Mouse (Mus musculus) G1E (cell line): ENCODE data around the gene Cox14. TPM values are rescaled to one million over a fixed set of nuclear protein-coding genes. Genes with fewer than 3 reads are reported as not detected.

Source experiments
- ATAC-seq: 2 replicates; pipeline ENCODE4 v1.8.0; 2016; ENCODE audit warnings: mild to moderate bottlenecking; ENCODE audit not compliant: insufficient number of reproducible peaks, poor library complexity, low FRiP score, severe bottlenecking; ENCODE audit errors: extremely low read depth
- DNase-seq: peaks from one replicate; pipeline ENCODE4 v3.0.0; 2012; ENCODE audit warnings: low spot score
- H3K27me3 ChIP-seq: 2 replicates; pipeline ENCODE4 v1.6.1; 2012; ENCODE audit warnings: mild to moderate bottlenecking, low read length, inconsistent platforms; ENCODE audit not compliant: insufficient read depth
- H3K36me3 ChIP-seq: replicated peaks from 2 replicates; pipeline ENCODE3; 2012; ENCODE audit warnings: mild to moderate bottlenecking, inconsistent platforms
- H3K4me1 ChIP-seq: 2 replicates; pipeline ENCODE4 v1.6.1; 2012; ENCODE audit warnings: low read depth, low read length, inconsistent platforms, mixed read lengths; ENCODE audit not compliant: insufficient read depth
- H3K4me3 ChIP-seq: 2 replicates; pipeline ENCODE4 v1.5.1; 2012; ENCODE audit warnings: low read depth, mild to moderate bottlenecking, inconsistent platforms, low read length, moderate library complexity, mixed read lengths
- H3K9me3 ChIP-seq: replicated peaks from 2 replicates; pipeline ENCODE4 v1.6.1; 2012; ENCODE audit warnings: inconsistent platforms
- CTCF ChIP-seq: IDR thresholded peaks from 2 replicates; pipeline ENCODE4 v1.5.1; 2012; ENCODE audit warnings: low read depth, low read length, inconsistent platforms, mixed read lengths
- GATA1 ChIP-seq: IDR thresholded peaks from 2 replicates; pipeline ENCODE4 v1.6.1; 2012; ENCODE audit warnings: borderline replicate concordance, low read length, inconsistent platforms, mixed read lengths
- GATA2 ChIP-seq: IDR thresholded peaks from 2 replicates; pipeline ENCODE4 v1.6.1; 2012; ENCODE audit warnings: low read depth, low read length, inconsistent platforms, borderline replicate concordance
- POLR2AphosphoS5 ChIP-seq: IDR thresholded peaks from 2 replicates; pipeline ENCODE4 v1.6.1; 2012; ENCODE audit warnings: low read depth, low read length, inconsistent platforms; ENCODE audit not compliant: insufficient replicate concordance
- TAL1 ChIP-seq: conservative IDR thresholded peaks from 2 replicates; pipeline ENCODE4 v1.6.1; 2012; ENCODE audit warnings: low read depth, low read length, inconsistent platforms, mixed read lengths
- polyA plus RNA-seq: library from polyadenylated mRNA; stranded (reverse); fragments of >175 nt; gene quantifications from 2 replicates; pipeline ENCODE4 v1.2.3, GENCODE M21; 2012
- total RNA-seq, 2 experiments: library from RNA; stranded (forward) in 1 of 2; stranded (reverse) in 1 of 2; fragments of 200-1000 nt in 1 of 2; fragments of >200 nt in 1 of 2; fragmentation: Nextera tagmentation in 1 of 2; gene quantifications; 2 replicates each; pipeline ENCODE4 v1.2.3; 2014 to 2017

Cox14 gene
- total and polyA plus RNA-seq, 3 experiments: 44.1 to 115 (median 46.1) TPM

DNA sequence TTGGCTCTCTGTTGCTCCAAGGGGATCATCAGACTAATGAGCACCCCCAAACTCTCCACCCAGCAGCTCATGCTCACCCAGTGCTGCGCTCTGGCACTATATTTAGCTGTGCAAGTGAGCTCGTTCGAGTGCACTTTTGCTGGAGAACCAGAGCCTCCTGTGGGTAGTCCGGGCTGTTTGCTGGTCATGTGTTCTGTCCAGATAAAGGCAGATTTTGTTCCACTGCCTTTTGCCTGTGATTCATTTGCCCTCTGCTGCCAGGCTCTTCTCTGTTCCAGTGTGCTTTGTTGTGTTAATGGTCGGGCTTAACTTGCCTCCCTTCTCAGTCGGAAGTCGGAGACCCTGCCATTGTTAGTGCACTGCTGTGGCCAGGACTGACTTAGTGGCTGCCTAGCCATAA is 20.5 kb upstream of the Cox14 start:
- Histone ChIP-seq H3K27me3 (no peaks in the 10 kb centered on the region), H3K36me3 (peaks cover 62% of the 10 kb centered on the region), H3K4me1 (peaks cover 31% of the 10 kb centered on the region), H3K9me3 (peaks cover 6% of the 10 kb centered on the region; the same call in 1 of the 2 replicates), H3K4me3 (no peak overlapping the region)
- ATAC-seq: no peak
- TF ChIP-seq POLR2AphosphoS5: no peak
- no peak for TF ChIP-seq GATA1
- no peak for TF ChIP-seq CTCF
- TF ChIP-seq GATA2: no peak
- DNase-seq: no peak

DNA sequence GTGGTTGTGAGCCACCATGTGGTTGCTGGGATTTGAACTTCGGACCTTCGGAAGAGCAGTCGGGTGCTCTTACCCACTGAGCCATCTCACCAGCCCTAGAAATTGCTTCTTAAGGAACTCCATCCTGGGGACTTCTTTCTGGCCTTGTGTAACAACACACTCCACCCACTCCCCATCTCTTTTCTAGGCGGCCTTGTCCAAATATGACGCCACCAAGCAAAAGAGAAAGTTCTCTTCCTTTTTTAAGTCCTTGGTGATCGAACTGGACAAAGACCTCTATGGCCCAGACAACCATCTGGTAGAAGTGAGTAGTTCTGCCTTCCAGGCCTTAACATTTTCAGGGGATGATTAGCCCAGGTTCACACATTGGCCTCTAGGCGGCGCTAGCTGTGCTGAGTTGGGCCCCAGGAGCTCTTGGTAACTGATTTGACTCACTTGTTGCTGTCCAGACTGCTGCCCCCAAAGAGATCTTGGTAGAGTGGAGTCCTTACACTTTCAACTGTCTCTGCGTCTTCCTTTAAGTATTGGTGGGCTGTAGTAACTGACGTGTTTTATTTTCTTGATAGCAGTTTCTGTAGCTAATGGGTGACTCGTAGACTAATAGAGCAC is 19.9 kb upstream of the Cox14 start, which contains the start of gene Gm17349:
TSS of gene Gm17349 (minus strand) at position 51 of the 609 bp plus-strand sequence.
- H3K27me3 ChIP-seq: no peaks in the 10 kb centered on the region
- DNase-seq: no peak
- TF ChIP-seq POLR2AphosphoS5 (no peak), CTCF (no peak), GATA1 (no peak), TAL1 (no peak), GATA2 (no peak)
- H3K9me3 ChIP-seq: peaks cover 6% of the 10 kb centered on the region; the same call in 1 of the 2 replicates
- no peak for ATAC-seq
- H3K36me3 ChIP-seq: peaks cover 68% of the 10 kb centered on the region
- H3K4me1 ChIP-seq: peaks cover 25% of the 10 kb centered on the region
- no peak within 1 kb of the TSS for H3K4me3 ChIP-seq

DNA sequence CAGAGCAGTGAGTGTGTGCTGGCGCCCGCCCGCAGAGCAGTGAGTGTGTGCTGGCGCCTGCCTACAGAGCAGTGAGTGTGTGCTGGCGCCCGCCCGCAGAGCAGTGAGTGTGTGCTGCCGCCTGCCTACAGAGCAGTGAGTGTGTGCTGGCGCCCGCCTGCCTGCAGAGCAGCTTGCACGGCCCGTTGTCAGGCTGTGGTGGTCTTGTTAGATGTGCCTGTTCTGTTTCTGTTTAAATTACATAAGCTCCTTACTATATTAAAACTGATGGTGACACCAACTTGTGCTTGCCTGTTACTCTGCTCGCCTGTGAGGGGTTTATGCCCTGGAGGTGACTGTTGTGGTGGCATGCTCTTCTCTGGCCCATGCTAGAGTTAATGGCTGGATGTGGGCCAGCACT is 17.2 kb upstream of the Cox14 start:
- H3K27me3 ChIP-seq: no peaks in the 10 kb centered on the region
- no peak overlapping the region for H3K4me3 ChIP-seq
- peaks cover 91% of the 10 kb centered on the region for H3K36me3 ChIP-seq
- DNase-seq: no peak
- H3K9me3 ChIP-seq: peaks cover 6% of the 10 kb centered on the region; the same call in 1 of the 2 replicates
- peaks cover 4% of the 10 kb centered on the region for H3K4me1 ChIP-seq
- TF ChIP-seq CTCF: no peak
- no peak for TF ChIP-seq TAL1
- no peak for TF ChIP-seq GATA2
- no peak for TF ChIP-seq GATA1
- no peak for TF ChIP-seq POLR2AphosphoS5
- ATAC-seq: no peak

DNA sequence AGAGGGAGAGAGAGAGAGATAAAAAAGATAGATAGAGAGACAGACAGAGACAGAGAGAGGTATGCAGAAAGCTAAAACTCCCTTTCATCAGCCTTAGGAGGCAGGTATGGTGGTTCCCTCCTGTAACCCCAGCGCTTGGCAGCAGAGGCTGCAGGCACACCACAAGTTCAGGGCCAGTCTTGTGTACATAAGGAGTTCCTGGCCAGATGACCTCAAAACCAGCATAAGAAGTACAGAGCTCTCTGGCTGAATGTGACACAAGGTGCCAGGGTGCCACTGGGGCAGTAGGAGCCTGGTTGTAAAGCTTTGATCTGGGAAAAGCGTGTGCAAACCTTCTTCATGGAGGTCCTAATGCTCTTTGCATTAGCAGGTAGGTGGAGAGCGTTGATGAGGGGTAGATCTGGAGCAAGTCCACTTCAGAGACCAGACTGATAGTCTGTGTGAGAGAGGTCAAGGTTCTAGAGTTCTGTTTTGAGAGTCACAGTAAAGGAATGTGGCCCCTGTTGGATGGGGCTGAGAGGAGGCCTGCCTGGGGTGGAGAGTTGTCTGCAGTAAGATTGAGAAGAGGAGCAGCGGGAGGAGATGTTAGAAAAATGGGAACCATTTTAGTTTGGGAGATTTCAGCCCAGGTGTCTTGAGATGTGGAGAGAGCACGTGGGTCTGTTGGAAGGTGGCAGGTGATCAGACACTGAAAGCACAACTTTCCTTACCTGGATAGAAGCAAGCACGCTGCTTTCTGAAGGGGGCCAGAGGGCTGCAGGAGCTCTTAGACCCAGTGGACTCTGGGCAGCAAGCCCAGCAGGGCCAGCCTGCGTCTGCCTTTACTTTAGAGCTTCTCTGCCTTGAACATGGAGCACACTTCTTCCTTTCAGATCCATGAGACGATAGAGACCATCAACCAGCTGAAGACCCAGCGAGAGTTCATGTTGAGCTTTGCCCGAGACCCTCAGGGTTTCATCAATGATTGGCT is 14.9 kb upstream of the Cox14 start:
- Histone ChIP-seq H3K36me3 (peaks cover 82% of the 10 kb centered on the region), H3K27me3 (no peaks in the 10 kb centered on the region)

DNA sequence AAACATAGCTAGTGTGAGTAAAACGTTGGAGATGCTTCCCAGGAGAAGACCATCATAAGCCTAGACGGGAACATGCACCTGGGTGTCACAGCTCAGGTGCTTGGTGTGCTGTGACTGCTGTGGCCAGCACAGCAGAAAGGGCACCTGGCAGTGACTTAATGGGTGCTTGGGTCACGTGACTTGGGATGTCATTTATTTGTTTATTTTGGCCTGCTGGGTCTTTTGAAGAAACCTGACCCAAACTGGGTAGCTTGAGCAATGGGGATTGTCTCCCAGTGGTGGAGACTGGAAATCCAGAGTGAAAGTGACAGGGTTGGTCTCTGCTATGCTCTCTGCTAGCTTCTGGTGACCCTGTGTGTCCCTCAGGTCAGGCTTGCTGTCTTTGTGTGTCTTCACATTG is 13.9 kb upstream of the Cox14 start:
- H3K9me3 ChIP-seq: peaks cover 6% of the 10 kb centered on the region; the same call in 1 of the 2 replicates
- peaks cover 75% of the 10 kb centered on the region for H3K36me3 ChIP-seq
- peaks cover 7% of the 10 kb centered on the region; the same call in 1 of the 2 replicates for H3K27me3 ChIP-seq
- DNase-seq (no peak), ATAC-seq (no peak)
- no peak for TF ChIP-seq POLR2AphosphoS5
- TF ChIP-seq GATA2: no peak
- no peak for TF ChIP-seq GATA1
- no peak for TF ChIP-seq CTCF
- no peak for TF ChIP-seq TAL1
- H3K4me1 ChIP-seq: peaks cover 11% of the 10 kb centered on the region
- no peak overlapping the region for H3K4me3 ChIP-seq

More for the DNA sequence above, 14.9 kb upstream of the Cox14 start:
- ATAC-seq: no peak
- peaks cover 6% of the 10 kb centered on the region; the same call in 1 of the 2 replicates for H3K9me3 ChIP-seq
- H3K4me3 ChIP-seq: no peak overlapping the region
- H3K4me1 ChIP-seq: peaks cover 3% of the 10 kb centered on the region; the same call in 1 of the 2 replicates
- no peak for TF ChIP-seq GATA2
- TF ChIP-seq TAL1: no peak
- no peak for TF ChIP-seq CTCF
- no peak for TF ChIP-seq POLR2AphosphoS5
- no peak for TF ChIP-seq GATA1
- no peak for DNase-seq

DNA sequence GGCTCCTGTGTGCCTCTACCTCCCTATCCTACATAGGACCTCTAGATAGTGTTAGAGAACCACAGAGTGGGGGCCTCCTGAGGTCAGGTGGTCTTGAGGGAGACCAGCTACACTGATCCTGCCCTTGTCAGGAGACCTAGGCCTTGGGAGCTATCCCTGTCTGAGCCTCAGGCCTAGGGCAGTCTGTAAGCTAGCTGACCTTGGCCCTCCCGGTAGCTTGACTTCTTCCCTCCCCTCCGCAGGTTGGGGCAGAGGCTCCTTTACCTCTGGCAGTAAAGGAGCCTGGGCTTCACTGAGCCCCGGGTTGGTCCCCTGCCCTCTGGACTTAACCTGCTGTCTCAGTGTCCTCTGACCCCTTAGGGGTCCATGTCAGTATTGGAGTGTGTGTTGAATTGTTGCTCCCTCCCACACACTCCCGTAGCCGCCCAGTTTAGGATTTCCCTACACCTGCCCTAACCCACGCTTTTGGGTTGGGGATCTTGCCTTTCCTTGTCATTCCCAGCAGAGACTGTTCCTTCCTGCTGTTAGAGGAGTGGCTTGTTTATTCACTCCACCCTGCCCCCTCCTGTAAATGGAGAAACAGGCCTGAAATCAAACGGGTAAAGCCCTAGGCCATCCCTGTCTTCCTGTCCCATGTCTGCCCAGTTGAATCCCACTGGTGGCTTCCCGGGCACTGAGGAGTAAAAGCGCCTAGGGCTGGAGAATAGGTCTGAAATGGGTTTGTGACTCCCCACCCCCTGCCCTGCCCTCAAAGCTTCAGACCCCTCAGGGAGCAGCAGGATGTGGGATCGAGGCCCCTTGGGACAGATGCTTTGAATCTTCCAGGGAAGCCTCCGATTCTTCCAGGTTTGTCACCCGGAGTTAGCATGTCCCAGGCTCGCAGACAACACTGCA is 12.5 kb upstream of the Cox14 start:
- no peak for TF ChIP-seq POLR2AphosphoS5
- TF ChIP-seq TAL1: no peak
- no peak for TF ChIP-seq GATA1
- no peak for TF ChIP-seq CTCF
- TF ChIP-seq GATA2: no peak
- ATAC-seq (no peak), DNase-seq (no peak)
- peaks cover 64% of the 10 kb centered on the region for H3K36me3 ChIP-seq
- H3K4me1 ChIP-seq: peaks cover 11% of the 10 kb centered on the region
- H3K9me3 ChIP-seq: peaks cover 2% of the 10 kb centered on the region; the same call in 1 of the 2 replicates
- peaks cover 20% of the 10 kb centered on the region for H3K27me3 ChIP-seq
- no peak overlapping the region for H3K4me3 ChIP-seq
